Mouse (Mus musculus) forebrain, embryonic 16.5 days (tissue): Measurements from ENCODE around the gene Arhgef9. TPM values are rescaled to one million over a fixed set of nuclear protein-coding genes. Genes with fewer than 3 reads are reported as not detected.
A peak's percentile ranks its signal among the peaks of the same experiment; 100 is the strongest.

Source experiments
- ATAC-seq: fragments of 200-750 bp; cut with Nextera tagmentation; 2 replicates; pipeline ENCODE4 v1.8.0; 2017; ENCODE audit warnings: mild to moderate bottlenecking, moderate library complexity
- H3K27ac ChIP-seq: fragments of 300-500 bp; sonication (generic); 2 replicates; pipeline ENCODE4 v1.5.1; 2014; ENCODE audit warnings: low read length, control low read depth
- H3K27me3 ChIP-seq: fragments of 300-500 bp; sonication (generic); replicated peaks from 2 replicates; pipeline ENCODE4 v1.6.1; 2014; ENCODE audit warnings: low read length; ENCODE audit not compliant: control insufficient read depth, insufficient read depth
- H3K36me3 ChIP-seq: fragments of 300-500 bp; sonication (generic); 2 replicates; pipeline ENCODE4 v1.6.1; 2014; ENCODE audit not compliant: control insufficient read depth, insufficient read depth
- H3K4me1 ChIP-seq: fragments of 300-500 bp; sonication (generic); replicated peaks from 2 replicates; pipeline ENCODE4 v1.6.1; 2014; ENCODE audit warnings: low read length; ENCODE audit not compliant: control insufficient read depth, insufficient read depth
- H3K4me2 ChIP-seq: fragments of 300-500 bp; sonication (generic); 2 replicates; pipeline ENCODE4 v1.6.1; 2014; ENCODE audit warnings: mild to moderate bottlenecking, low read length, control low read depth
- H3K4me3 ChIP-seq: fragments of 300-500 bp; sonication (generic); replicated peaks from 2 replicates; pipeline ENCODE4 v1.5.1; 2014; ENCODE audit warnings: mild to moderate bottlenecking, low read length, control low read depth
- H3K9ac ChIP-seq: fragments of 300-500 bp; sonication (generic); replicated peaks from 2 replicates; pipeline ENCODE4 v1.6.1; 2014; ENCODE audit warnings: low read depth, low read length, control low read depth
- H3K9me3 ChIP-seq: fragments of 300-500 bp; sonication (generic); 2 replicates; pipeline ENCODE4 v1.6.1; 2016; ENCODE audit warnings: low read length; ENCODE audit not compliant: control insufficient read depth
- WGBS: fragments of 180-500 bp; shearing (Covaris S2); extraction: QIAGEN DNeasy Blood & Tissue Kit; methylation state at CpG from one replicate; pipeline ENCODE4 v1.1.7; 2014; 5-methylcytosine and 5-hydroxymethylcytosine counted together
- polyA plus RNA-seq: library from polyadenylated mRNA; unstranded; fragments of >200 nt; fragmentation: Nextera tagmentation; extraction: Ambion mirVana; gene quantifications from 2 replicates; pipeline ENCODE4 v1.2.1, GENCODE M21; 2015

Arhgef9 gene
- polyA plus RNA-seq, 1 experiment from 2014 or later = 45.5 TPM

DNA sequence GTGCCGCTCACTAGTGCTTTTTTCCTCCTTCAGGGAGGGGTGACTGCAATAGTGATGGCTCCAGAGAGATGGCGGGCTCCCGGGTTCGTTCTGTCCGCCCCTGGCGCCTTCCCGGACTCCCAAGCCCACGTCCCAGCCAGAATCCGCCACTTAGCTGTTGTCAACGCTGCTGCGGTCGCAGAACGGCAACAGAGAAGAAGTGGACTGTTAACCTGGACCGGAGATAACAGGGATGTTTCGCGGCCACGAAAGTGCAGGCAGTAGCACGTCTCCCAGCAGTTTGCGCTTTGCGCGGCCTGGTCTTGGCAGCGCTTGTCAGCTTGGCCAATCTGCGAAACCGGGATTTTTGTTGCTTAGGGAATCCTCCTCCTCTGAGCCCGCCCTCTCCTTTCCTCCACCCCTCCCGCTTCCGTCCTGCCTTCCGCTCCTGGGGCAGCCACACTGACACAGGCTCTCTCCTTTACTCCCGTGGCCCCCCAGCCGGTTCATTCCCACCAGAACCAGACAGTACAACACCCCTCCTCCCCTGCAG, 170.2 kb downstream of the Arhgef9 start, which contains the start of gene Spin4:
TSS of gene Spin4 (minus strand) at position 322 of the 532 bp plus-strand sequence.
- H3K9me3 ChIP-seq = no peaks in the 10 kb centered on the region
- H3K4me3 ChIP-seq = peak within 1 kb of the TSS; percentile 48
- H3K27me3 ChIP-seq = no peaks in the 10 kb centered on the region
- peak within 1 kb of the TSS; percentile 79 for H3K27ac ChIP-seq
- H3K36me3 ChIP-seq = no peaks in the 10 kb centered on the region
- WGBS = 19% methylated on average over 30 of the region's 30 CpGs
- H3K9ac ChIP-seq = peak within 1 kb of the TSS; percentile 55
- peak; percentile 95 for ATAC-seq
- H3K4me2 ChIP-seq = peak within 1 kb of the TSS; percentile 59
- H3K4me1 ChIP-seq = 0 out of 2 replicates have a peak, but pooled peaks cover 2% of the 10 kb centered on the region

DNA sequence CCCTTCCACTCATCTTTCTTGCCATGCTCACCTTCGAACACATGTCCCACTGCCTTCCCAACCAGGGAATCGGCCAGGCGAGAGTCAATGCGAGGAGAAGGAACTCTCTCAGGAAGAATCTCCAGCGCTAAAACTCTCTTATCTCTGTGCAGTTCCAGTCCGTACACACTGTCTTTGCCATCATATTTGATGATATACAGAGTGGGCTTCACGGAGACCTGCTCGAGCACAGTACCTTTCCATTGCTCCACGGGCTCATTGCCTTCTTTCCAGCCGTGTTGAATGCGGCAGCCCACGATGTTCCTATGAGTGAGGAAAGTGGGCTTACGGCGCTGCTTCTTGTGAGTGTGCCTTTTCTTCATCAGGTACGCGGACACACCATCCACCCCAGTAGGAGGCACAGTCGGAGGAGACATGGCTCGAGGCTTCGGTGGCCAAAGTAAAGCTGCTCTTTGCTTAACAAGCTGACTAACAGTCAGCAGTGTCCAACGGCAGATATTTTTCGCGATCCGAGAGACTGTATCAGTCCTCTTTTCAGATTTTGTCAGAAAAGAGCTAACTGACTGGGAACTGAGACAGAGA, 170.8 kb downstream of the Arhgef9 start:
- peak overlapping the region; percentile 59 for H3K4me2 ChIP-seq
- H3K4me3 ChIP-seq = peak overlapping the region; percentile 48
- no peaks in the 10 kb centered on the region for H3K36me3 ChIP-seq
- ATAC-seq = peak; percentile 55
- no peaks in the 10 kb centered on the region for H3K27me3 ChIP-seq
- H3K4me1 ChIP-seq = 0 out of 2 replicates have a peak, but pooled peaks cover 2% of the 10 kb centered on the region
- H3K9me3 ChIP-seq = no peaks in the 10 kb centered on the region
- H3K27ac ChIP-seq = peak overlapping the region; percentile 79
- WGBS = 21% methylated on average over 23 of the region's 23 CpGs
- peak overlapping the region; percentile 55 for H3K9ac ChIP-seq

DNA sequence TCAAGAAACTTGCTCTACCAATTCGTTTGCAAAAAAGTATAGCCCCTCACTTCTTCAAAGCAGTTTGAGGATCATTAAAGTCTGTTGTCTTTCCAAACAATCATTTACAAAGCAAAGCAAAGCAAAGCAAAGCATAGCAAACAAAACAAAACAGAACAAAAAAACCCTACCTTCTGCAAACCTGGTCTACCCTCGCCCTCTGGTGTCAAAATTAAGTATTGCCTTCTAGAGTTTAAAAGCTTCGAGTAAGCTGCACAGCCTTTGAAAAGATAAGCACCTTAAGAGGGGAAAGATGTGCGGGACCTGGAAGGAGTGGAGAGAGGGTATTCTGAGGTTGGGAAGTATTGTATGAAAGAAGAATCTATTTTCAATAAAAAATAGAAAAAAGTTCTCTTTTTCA, 184.6 kb downstream of the Arhgef9 start:
- ATAC-seq = no peak
- H3K9me3 ChIP-seq = no peaks in the 10 kb centered on the region
- H3K4me1 ChIP-seq = no peaks in the 10 kb centered on the region
- H3K4me3 ChIP-seq = no peak overlapping the region
- H3K9ac ChIP-seq = no peak overlapping the region
- no peak overlapping the region for H3K4me2 ChIP-seq
- no peak overlapping the region for H3K27ac ChIP-seq
- WGBS = 14% methylated on average over 4 of the region's 4 CpGs
- H3K27me3 ChIP-seq = no peaks in the 10 kb centered on the region
- H3K36me3 ChIP-seq = no peaks in the 10 kb centered on the region

Other genes with a start within 250 kb of the Arhgef9 start
- gene Spin4, start 170.2 kb downstream of the Arhgef9 start, polyA plus RNA-seq = 4.3 and 5.6 TPM in 2 replicates
- gene Amer1, start 248.0 kb upstream of the Arhgef9 start, polyA plus RNA-seq = 12.3 and 12.7 TPM in 2 replicates